Mouse (Mus musculus): ENCODE measurements at regions not wholly inside any gene's neighbourhood (a gene's known extent, or its start where the extent isn't known, plus 50 kb on each side); places are given as distances from the start of the nearest gene placed in this dataset.

GRCm38 (mm10) chr3:82214566-82215465 lies 69.2 kb upstream of the Gucy1a1 start:
- no peak for DNase-seq (ENCODE audit: low read depth, low spot score)

DNA sequence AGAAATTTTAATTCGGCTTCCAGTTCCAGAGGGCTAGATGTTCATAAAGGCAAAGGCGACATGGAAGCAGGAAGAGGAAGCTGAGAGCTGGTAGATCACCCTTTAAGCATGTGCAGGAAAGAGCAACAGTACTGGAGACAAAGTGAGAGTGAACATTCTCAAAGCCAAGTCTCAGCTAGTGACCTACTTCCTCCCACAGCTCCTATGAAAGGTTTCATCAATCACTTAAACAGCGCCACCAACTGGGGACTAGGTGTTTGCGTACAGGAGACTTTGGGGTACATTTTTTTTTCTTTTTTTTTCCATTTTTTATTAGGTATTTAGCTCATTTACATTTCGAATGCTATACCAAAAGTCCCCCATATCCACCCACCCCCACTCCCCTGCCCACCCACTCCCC lies 61.7 kb upstream of the Gucy1a1 start:
- no peak for DNase-seq (ENCODE audit: low read depth, low spot score)

Data from retina, postnatal 7 days (tissue).